Mouse (Mus musculus): Measurements from ENCODE around the gene Macc1.

DNA sequence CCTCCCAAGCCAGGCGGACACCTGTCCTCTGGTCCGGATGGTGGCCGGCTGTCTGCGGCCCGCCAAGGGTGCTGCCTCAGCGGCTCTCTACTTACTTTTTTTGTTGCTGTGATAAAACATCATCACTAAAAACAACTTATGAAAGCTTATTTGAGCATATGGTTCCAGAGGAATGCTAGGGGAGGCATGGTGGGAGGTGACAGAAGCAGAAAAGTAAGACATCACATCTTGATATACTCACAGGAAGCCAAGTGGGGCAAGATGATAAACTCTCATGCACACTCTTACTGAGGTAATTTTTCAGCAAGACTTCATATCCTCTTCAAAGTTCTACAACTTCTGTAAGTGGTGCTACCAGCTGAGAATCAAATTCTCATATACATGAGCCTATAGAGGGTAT is 22.5 kb upstream of the Macc1 start:
- no peak for TF ChIP-seq CTCF (IDR thresholded peaks at IDR 0.05; ENCODE audit: low read depth, low read length)
- no peak for TF ChIP-seq GATA2 (IDR thresholded peaks at IDR 0.05; ENCODE audit: borderline replicate concordance, low read depth, low read length)
